Mouse (Mus musculus): ENCODE results near the gene Tnnc1.

Tnnc1 gene

DNA sequence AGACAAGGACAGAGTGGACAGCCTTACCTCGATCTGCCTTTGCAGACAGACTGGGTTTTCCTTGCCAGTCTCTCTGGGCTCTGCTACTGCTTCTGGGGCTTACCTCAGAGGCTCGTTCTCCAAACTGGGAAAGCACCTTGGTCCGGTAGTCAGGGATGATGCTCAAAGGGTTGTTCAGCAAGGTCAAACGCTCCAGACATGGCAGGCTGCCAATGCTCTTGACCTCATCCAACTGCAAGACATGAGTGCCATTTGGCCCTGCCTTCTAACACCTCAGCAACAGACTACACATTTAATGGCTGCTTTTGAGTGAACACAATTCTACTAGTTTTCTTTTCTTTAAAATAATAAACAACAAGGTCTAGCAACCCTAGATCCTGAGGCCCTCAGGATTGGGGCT lies 21.5 kb upstream of the Tnnc1 start:
- no peak for DNase-seq

GRCm38 (mm10) chr14:31188771-31189181 lies 19.3 kb upstream of the Tnnc1 start:
- no peak for DNase-seq

DNA sequence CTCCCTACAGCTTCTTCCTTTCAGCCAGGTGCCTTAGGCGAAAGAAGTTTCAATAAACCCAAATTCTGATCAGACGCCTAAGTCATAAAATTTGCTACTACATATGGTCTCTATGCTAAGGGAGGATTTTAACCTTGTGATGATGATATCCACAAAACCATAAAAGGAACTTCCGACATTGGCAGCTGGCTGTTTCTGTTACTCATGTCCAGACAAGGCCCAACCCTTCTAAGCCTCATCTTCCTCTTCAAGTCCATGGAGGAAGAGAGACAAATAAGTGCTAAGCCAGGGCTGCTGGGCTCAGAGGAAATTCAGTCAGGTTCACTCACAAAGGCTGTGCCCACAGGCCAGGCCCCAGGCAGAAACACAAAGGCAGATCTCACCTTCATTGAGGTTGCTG lies 18.8 kb upstream of the Tnnc1 start:
- DNase-seq = no peak

- DNase-seq = no peak
These were observed 16.2 kb upstream of the Tnnc1 start for GRCm38 (mm10) chr14:31191936-31192335.

GRCm38 (mm10) chr14:31193791-31194190 lies 14.3 kb upstream of the Tnnc1 start:
- peak; percentile 17 for DNase-seq

DNA sequence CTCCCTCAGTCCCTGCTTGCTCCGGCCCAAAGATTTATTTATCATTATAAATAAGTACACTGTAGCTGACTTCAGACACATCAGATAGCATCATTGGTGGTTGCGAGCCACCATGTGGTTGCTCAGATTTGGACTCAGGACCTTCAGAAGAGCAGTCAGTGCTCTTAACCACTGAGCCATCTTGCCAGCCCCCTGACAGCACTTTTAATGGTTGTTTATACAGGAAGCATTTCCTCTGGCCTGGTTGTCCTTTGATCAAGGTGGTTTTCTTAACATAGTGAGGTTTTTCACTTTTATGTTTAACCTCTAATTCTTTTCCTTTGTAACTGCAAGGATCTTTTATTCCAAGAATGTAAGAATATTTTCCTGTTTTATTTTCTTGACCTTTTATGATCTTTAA lies 13.7 kb upstream of the Tnnc1 start:
- no peak for DNase-seq

DNA sequence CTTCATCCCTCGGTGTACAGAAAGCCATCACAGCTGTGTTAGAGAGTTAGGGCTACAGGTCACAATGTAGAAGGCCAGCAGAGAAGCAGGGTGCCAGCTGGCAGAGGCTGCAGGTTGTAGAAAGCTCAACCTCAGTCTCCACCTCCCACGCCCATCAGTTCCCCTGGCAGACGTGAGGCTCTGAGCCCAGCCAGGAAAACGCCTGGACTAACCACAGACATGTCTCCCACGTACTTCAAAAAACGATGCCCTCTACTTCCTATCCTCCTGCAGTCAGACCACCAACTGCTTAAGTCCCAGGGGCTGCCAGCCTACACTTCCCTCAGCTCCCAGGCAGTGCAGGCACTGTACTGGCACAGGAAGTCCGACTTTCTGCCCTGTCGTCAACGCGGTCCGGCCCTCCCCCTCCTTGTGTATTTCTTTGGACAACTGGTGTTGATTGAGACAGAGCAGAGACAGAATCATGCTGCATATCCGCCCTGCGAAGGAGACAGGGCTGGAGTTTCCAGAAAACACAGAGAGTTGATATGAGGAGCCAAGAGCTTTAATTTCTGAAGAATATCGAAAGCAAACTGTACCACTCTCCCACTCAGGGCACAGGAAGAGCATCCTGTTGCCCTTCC lies 13.1 kb upstream of the Tnnc1 start:
- no peak for DNase-seq

GRCm38 (mm10) chr14:31195521-31195920 lies 12.6 kb upstream of the Tnnc1 start:
- DNase-seq = no peak

- peak; percentile 59 for DNase-seq
These were observed 12.1 kb upstream of the Tnnc1 start for GRCm38 (mm10) chr14:31195968-31196367.

GRCm38 (mm10) chr14:31197547-31198516 lies 10.3 kb upstream of the Tnnc1 start:
- no peak for DNase-seq

DNA sequence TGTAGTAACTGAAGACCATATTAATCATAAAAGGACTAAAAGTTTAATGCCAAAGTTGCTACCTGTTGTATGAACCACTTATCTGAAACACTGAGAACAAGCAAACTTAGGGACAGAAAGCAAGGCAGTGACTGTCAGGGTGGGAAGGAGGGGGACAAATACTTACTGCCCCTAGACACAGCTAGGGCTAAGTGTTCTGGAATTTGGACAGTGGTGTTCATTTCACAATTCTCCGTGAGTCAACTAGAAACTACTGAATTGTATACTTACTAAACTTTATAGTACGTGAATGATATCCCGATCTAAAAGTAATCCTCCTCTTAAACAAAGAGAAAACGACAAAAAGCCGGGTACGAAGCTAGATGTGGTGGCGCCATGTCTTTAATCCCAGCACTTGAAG lies 8.5 kb upstream of the Tnnc1 start:
- DNase-seq = no peak

DNA sequence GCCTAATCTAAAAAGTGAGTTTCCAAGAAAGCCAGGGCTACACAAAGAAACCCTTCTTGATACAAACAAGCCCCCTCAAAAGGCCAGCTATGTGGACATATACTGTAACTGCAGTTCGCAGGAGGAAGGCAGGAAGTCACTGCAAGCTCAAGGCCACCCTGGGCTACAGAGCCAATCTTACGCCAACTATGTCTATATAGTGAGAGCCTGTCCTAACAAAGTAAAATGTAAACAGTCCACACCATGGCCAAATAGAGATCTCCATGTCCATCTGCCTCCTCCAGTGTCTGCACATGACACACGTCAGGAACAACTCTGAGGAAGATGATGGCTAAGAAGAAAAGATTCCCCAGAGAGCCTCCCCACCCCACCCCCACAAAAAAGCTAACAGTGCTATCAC lies 8.1 kb upstream of the Tnnc1 start:
- no peak for DNase-seq

- no peak for DNase-seq
These were observed 3.3 kb upstream of the Tnnc1 start for GRCm38 (mm10) chr14:31204844-31205243.

- peak; percentile 46 for DNase-seq
These were observed 2.9 kb upstream of the Tnnc1 start for GRCm38 (mm10) chr14:31205244-31205561.

DNA sequence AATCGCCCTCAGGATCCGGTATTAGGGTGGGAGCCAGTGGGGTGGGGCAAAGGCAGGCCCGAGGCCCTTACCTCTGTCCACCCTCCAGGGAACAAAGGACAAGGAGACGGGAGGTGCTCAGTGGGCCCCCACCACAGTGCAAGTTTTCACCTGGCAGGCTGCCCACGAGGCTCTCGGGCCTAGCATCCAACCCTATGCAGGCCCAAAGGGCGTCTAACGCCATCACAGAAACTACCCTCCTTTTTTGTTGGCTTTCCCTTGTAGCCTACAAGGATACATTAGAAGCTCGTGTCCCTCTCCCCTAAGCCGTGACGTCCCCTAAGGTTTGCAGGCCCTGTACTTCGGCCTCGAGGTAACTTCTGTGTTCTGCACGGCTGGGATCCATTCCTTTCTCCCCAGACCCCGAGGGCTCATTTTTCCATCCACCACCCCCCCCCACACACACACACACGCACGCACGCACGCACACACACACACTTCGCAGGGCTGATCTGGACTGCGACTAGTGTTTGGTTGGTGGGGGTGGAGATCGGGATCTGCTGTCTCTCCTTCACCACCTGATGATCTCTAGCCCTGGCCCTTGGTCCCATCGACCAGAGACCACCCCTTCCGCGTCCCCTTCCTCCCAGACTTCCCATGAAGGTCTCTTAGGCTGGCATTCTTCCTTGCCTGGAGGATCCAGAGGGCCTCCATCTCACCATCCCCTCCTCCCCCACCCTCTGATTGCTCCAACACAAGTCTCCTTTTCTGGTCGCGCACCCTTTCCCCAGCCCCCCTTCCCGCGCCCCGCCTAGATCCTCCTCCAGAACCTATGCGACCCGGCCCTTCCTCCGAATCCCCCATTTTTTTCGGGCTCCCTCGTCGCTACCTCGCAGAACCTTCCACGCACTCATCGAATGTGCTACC lies 2.3 kb upstream of the Tnnc1 start:
- peak; percentile 64 for DNase-seq

DNA sequence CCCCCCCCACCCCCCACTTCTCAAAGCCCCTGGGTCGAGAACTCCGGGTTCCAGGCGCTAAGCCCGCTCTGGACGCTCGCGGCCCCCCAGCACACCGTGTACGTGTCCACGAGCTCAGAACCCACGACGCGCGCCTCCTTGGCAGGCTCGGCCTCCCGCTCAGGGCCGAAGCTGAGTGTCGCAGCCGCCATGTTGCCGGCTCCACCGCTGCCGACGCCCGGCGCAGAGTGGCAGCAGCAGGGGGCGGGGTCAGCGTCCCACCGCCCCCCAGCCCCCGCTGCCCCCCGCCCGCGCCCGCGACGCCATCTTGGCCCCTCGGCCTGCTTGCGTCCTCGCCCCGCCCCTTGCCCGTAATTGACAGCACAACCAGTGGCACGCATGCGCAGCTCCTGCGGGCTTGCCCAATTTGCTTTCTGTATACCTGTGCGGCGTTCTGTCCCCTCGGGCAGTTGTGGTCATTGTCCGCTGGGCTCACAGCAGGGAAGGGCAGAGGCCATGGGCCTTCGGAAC lies 1.6 kb upstream of the Tnnc1 start:
- peak; percentile 96 for DNase-seq

DNA sequence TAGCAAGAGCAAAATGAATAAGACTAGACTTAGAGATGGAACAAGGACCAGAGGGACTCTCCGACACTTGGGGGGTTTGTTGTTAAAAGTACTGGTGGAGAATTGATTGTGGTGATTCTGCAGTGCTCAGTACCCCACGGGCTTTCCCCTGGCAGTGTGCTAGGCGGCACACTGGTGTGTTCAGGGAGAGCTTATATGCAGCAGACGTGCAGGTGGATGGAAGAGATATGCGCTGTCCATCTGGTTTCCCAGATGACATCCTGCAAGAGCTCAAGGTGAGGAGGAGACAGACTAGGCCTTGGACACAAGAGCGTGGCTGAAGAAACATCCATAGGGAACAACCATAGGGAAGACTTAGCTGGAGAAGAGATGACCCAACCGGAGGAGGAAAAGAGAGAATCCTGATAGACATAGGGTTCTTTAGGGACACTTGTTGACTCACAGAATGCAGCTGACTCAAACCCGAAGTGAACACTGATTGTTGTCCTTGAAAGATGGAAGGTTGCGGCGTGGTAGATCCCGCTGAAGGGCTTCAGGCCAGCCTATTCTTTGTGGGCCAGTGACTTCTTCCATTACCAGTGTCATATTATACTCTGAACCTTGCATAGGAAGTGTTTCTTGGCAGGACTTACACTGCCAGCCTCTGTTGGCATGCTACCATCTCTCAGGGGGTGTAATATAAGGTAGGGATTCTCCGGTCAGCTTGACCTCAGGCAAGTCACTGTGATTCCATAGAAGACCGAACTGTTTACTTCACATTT lies 862 bp upstream of the Tnnc1 start:
- no peak for DNase-seq

DNA sequence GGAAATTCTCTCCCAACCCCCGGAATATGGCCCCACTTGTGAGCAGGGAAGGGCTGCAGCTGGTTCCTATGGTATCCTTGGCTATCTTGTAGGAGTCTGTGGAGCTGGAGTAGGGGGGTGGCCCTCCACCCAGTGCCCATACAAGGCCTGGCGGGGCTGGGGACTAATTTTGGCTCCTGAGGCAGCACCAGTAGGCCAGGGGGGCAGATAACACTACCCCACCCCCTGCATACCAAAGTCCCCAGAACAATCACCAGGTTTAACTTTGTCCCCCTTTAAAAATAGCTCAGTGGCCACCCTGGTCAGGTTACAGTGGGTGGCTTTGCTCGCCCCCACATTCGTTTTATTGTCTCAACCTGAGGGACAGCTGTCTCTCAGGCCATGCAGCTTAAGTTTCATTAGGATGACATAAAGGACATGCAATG lies 1.0 kb downstream of the Tnnc1 start:
- no peak for DNase-seq

- no peak for DNase-seq
These were observed 3.7 kb downstream of the Tnnc1 start for GRCm38 (mm10) chr14:31211854-31212253.

DNA sequence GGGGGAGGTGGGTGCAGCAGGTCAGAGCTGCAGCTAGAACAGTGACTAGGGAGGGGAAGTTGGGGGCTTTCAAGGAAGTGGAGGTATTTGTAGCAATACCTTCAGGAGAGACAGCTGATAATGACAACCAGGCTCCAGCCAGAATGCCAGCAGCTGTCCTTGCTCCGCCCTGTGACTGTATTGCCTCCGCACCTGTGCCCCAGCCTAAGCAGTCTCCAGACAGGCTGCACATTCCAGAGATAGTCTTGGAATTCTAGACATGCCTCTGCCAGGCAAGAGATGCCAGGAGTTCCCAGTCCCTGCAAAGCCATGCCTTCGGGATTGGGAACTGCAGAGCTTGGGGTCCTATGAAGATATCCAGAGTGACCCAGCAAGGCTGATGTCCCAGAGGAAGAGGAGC lies 4.4 kb downstream of the Tnnc1 start:
- DNase-seq = no peak

GRCm38 (mm10) chr14:31213868-31214267 lies 5.8 kb downstream of the Tnnc1 start:
- DNase-seq = no peak

DNA sequence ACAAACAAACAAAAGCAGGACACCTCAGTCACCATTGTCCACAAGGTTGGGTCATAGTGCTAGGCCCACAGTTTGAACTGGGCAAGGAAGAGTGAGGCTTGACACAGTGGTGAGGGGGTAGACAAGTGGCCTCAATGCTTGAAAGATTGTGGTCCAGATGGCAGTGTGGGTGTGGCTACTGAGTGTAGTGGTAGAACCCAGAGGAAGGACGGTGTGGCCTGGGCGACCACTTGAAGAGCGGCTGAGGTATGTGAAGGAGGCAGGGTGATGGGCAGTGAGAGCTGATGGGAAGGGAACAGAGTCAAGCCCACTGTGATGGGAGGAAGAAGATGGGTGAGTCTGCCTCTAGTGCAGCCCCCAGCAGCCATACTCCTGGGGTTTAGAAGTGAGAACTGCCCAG lies 6.6 kb downstream of the Tnnc1 start:
- DNase-seq = no peak
